Mouse (Mus musculus) hindbrain, embryonic 15.5 days (tissue): ENCODE measurements around the gene Zfp653. TPM values are rescaled to one million over a fixed set of nuclear protein-coding genes. Genes with fewer than 3 reads are reported as not detected.

Experiments used
- ATAC-seq: fragments of 200-750 bp; cut with Nextera tagmentation; 2 replicates; pipeline ENCODE4 v1.8.0; 2017; ENCODE audit warnings: low read depth, moderate number of reproducible peaks, moderate TSS enrichment; ENCODE audit not compliant: low FRiP score
- H3K27ac ChIP-seq: fragments of 300-500 bp; sonication (generic); replicated peaks from 2 replicates; pipeline ENCODE4 v1.5.1; 2015; ENCODE audit warnings: mild to moderate bottlenecking, inconsistent platforms
- H3K27me3 ChIP-seq: fragments of 300-500 bp; sonication (generic); 2 replicates; pipeline ENCODE4 v1.6.1; 2015; ENCODE audit warnings: control low read depth, inconsistent platforms
- H3K36me3 ChIP-seq: fragments of 300-500 bp; sonication (generic); 2 replicates; pipeline ENCODE4 v1.6.1; 2015; ENCODE audit warnings: control low read depth, inconsistent platforms
- H3K4me1 ChIP-seq: fragments of 300-500 bp; sonication (generic); replicated peaks from 2 replicates; pipeline ENCODE4 v1.6.1; 2015; ENCODE audit warnings: control low read depth, inconsistent platforms
- H3K4me2 ChIP-seq: fragments of 300-500 bp; sonication (generic); 2 replicates; pipeline ENCODE4 v1.6.1; 2015; ENCODE audit warnings: moderate library complexity, mild to moderate bottlenecking, inconsistent platforms
- H3K4me3 ChIP-seq: fragments of 300-500 bp; sonication (generic); 2 replicates; pipeline ENCODE4 v1.5.1; 2015; ENCODE audit warnings: mild to moderate bottlenecking, inconsistent platforms
- H3K9ac ChIP-seq: fragments of 300-500 bp; sonication (generic); 2 replicates; pipeline ENCODE4 v1.6.1; 2015; ENCODE audit warnings: inconsistent platforms
- H3K9me3 ChIP-seq: fragments of 300-500 bp; sonication (generic); 2 replicates; pipeline ENCODE4 v1.6.1; 2016; ENCODE audit warnings: control low read depth, inconsistent platforms
- WGBS: fragments of 180-500 bp; shearing (Covaris S2); methylation state at CpG from one replicate; pipeline ENCODE4 v1.1.7; 2015; 5-methylcytosine and 5-hydroxymethylcytosine counted together
- microRNA-seq: library from miRNA; unstranded; fragments of <30 nt; microRNA quantifications from one replicate; pipeline ENCODE4, GENCODE M21; 2016
- polyA plus RNA-seq: library from polyadenylated mRNA; unstranded; fragments of >200 nt; fragmentation: Nextera tagmentation; extraction: Ambion mirVana; gene quantifications from 2 replicates; pipeline ENCODE4 v1.2.1, GENCODE M21; 2015

Gene Zfp653
- polyA plus RNA-seq, 1 experiment from 2014 or later: 19.6 TPM

DNA sequence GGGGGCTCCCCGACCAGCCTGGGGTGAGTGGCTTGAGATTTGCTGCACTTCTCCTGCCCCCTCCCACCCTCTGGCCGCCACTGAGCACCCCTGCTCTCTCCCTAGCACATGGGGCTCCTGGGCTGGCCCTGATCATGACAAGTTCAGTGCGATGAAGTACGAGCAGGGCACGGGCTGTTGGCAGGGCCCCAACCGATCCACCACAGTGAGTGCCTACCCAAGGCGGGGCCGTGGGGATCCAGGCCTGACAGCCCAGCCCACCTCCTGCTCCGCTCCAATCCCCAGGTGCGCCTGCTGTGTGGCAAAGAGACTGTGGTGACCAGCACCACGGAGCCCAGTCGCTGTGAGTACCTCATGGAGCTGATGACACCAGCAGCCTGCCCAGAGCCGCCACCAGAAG is 58.4 kb downstream of the Zfp653 start:
- WGBS: 88% methylated on average over 13 of the region's 13 CpGs
- peaks cover 73% of the 10 kb centered on the region for H3K36me3 ChIP-seq
- H3K4me2 ChIP-seq: no peak overlapping the region
- H3K9me3 ChIP-seq: no peaks in the 10 kb centered on the region
- H3K4me1 ChIP-seq: no peaks in the 10 kb centered on the region
- no peak overlapping the region for H3K9ac ChIP-seq
- no peaks in the 10 kb centered on the region for H3K27me3 ChIP-seq
- H3K4me3 ChIP-seq: no peak overlapping the region
- no peak overlapping the region for H3K27ac ChIP-seq
- ATAC-seq: no peak

DNA sequence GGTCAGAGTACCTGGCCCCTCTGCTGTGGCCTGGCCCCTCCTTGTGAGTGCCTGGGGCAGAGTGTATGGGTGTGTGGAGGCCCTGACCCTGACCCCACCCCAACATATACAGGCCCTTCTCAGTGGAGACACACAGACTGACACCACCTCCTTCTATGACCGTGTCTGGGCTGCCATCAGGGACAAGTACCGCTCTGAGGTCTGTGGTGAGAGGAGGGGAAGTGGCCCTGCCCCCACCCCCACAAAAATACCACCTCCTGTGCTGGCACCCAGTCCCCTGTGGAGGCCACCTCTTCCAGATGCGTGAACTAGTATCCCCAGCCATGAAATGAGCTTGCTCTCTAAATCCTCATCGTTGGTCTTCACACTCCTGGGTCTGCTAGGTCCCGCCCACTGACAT is 60.1 kb downstream of the Zfp653 start:
- H3K36me3 ChIP-seq: peaks cover 68% of the 10 kb centered on the region
- no peak overlapping the region for H3K9ac ChIP-seq
- H3K27me3 ChIP-seq: no peaks in the 10 kb centered on the region
- H3K9me3 ChIP-seq: no peaks in the 10 kb centered on the region
- H3K4me1 ChIP-seq: 0 out of 2 replicates have a peak, but pooled peaks cover 6% of the 10 kb centered on the region
- peak; percentile 29; the same call in 1 of the 2 replicates for ATAC-seq
- H3K4me3 ChIP-seq: no peak overlapping the region
- no peak overlapping the region for H3K27ac ChIP-seq
- H3K4me2 ChIP-seq: no peak overlapping the region
- WGBS: 89% methylated on average over 5 of the region's 5 CpGs

Small RNA genes within 50 kb of the gene (microRNA-seq; reads per million reads assigned to microRNA genes)
- not detected for gene Mir7084

Other genes with a start within 250 kb of the Zfp653 start
- gene Angptl8, start 235.9 kb downstream of the Zfp653 start, polyA plus RNA-seq: 0.88 TPM in 2 replicates
- gene Dock6, start 218.7 kb downstream of the Zfp653 start, polyA plus RNA-seq: 16.4 and 21.2 TPM in 2 replicates
- 21.1 and 23.0 TPM in 2 replicates for gene Rab3d, start 153.2 kb downstream of the Zfp653 start, polyA plus RNA-seq
- 8.5 and 11.7 TPM in 2 replicates for gene Ccdc159, start 143.9 kb downstream of the Zfp653 start, polyA plus RNA-seq
- gene Tmem205, start 143.8 kb downstream of the Zfp653 start, polyA plus RNA-seq: 51.7 and 53.8 TPM in 2 replicates
- gene Plppr2, start 134.3 kb downstream of the Zfp653 start, polyA plus RNA-seq: 95.5 and 119 TPM in 2 replicates
- 9.1 and 9.3 TPM in 2 replicates for gene Swsap1, start 115.6 kb downstream of the Zfp653 start, polyA plus RNA-seq
- gene Epor, start 107.9 kb downstream of the Zfp653 start, polyA plus RNA-seq: 1.3 and 1.9 TPM in 2 replicates
- gene Rgl3, start 81.9 kb downstream of the Zfp653 start, polyA plus RNA-seq: 1.2 and 2.2 TPM in 2 replicates
- 4.9 and 5.1 TPM in 2 replicates for gene Ccdc151, start 68.7 kb downstream of the Zfp653 start, polyA plus RNA-seq
- 94.9 and 100 TPM in 2 replicates for gene Prkcsh, start 68.6 kb downstream of the Zfp653 start, polyA plus RNA-seq
- 97.4 and 104 TPM in 2 replicates for gene Elavl3, start 19.4 kb downstream of the Zfp653 start, polyA plus RNA-seq
- not detected in 2 replicates for gene Gm49318, start 117 bp downstream of the Zfp653 start, polyA plus RNA-seq
- gene Ecsit, start 14.1 kb upstream of the Zfp653 start, polyA plus RNA-seq: 56.0 and 63.5 TPM in 2 replicates
- 1.6 and 2.3 TPM in 2 replicates for gene Cnn1, start 27.8 kb upstream of the Zfp653 start, polyA plus RNA-seq
- 183 and 190 TPM in 2 replicates for gene Elof1, start 45.8 kb upstream of the Zfp653 start, polyA plus RNA-seq
- 0.44 and 0.97 TPM in 2 replicates for gene Acp5, start 64.3 kb upstream of the Zfp653 start, polyA plus RNA-seq
- gene Pigyl, start 85.5 kb upstream of the Zfp653 start, polyA plus RNA-seq: 85.3 and 86.0 TPM in 2 replicates
- gene Zfp872, start 116.7 kb upstream of the Zfp653 start, polyA plus RNA-seq: 0.58 and 0.79 TPM in 2 replicates
- 9.3 and 11.2 TPM in 2 replicates for gene Zfp809, start 154.3 kb upstream of the Zfp653 start, polyA plus RNA-seq
- gene Zfp599, start 188.5 kb upstream of the Zfp653 start, polyA plus RNA-seq: 7.4 and 7.7 TPM in 2 replicates
- 27.8 and 29.0 TPM in 2 replicates for gene Zfp810, start 236.3 kb upstream of the Zfp653 start, polyA plus RNA-seq